Mouse (Mus musculus) limb, embryonic 15.5 days (tissue): Measurements from ENCODE around the gene Thada. TPM values are rescaled to one million over a fixed set of nuclear protein-coding genes. Genes with fewer than 3 reads are reported as not detected.
A peak's percentile ranks its signal among the peaks of the same experiment; 100 is the strongest.

Experiments used
- ATAC-seq: fragments of 200-750 bp; cut with Nextera tagmentation; 2 replicates; pipeline ENCODE4 v1.8.0; 2017; ENCODE audit warnings: low read depth, moderate TSS enrichment; ENCODE audit not compliant: insufficient number of reproducible peaks, low FRiP score, low TSS enrichment
- H3K27ac ChIP-seq: fragments of 300-500 bp; sonication (generic); 2 replicates; pipeline ENCODE4 v1.5.1; 2015; ENCODE audit warnings: moderate library complexity, mild to moderate bottlenecking, inconsistent platforms
- H3K27me3 ChIP-seq: fragments of 300-500 bp; sonication (generic); 2 replicates; pipeline ENCODE4 v1.6.1; 2015; ENCODE audit warnings: inconsistent platforms
- H3K36me3 ChIP-seq: fragments of 300-500 bp; sonication (generic); 2 replicates; pipeline ENCODE4 v1.6.1; 2015; ENCODE audit warnings: inconsistent platforms
- H3K4me1 ChIP-seq: fragments of 300-500 bp; sonication (generic); 2 replicates; pipeline ENCODE4 v1.6.1; 2015; ENCODE audit warnings: inconsistent platforms
- H3K4me2 ChIP-seq: fragments of 300-500 bp; sonication (generic); 2 replicates; pipeline ENCODE4 v1.6.1; 2015; ENCODE audit warnings: mild to moderate bottlenecking, inconsistent platforms
- H3K4me3 ChIP-seq: fragments of 300-500 bp; sonication (generic); 2 replicates; pipeline ENCODE4 v1.5.1; 2015; ENCODE audit warnings: mild to moderate bottlenecking, inconsistent platforms
- H3K9ac ChIP-seq: fragments of 300-500 bp; sonication (generic); 2 replicates; pipeline ENCODE4 v1.6.1; 2015; ENCODE audit warnings: inconsistent platforms
- H3K9me3 ChIP-seq: fragments of 300-500 bp; sonication (generic); 2 replicates; pipeline ENCODE4 v1.6.1; 2016; ENCODE audit warnings: inconsistent platforms
- WGBS: fragments of 180-500 bp; shearing (Covaris S2); methylation state at CpG from one replicate; pipeline ENCODE4 v1.1.7; 2015; 5-methylcytosine and 5-hydroxymethylcytosine counted together
- polyA plus RNA-seq: library from polyadenylated mRNA; unstranded; fragments of >200 nt; fragmentation: Nextera tagmentation; extraction: Ambion mirVana; gene quantifications from 2 replicates; pipeline ENCODE4 v1.2.1, GENCODE M21; 2015

Gene Thada
- polyA plus RNA-seq, 1 experiment from 2014 or later = 7.2 TPM

- Histone ChIP-seq H3K27ac (peak overlapping the region; percentile 88), H3K27me3 (no peaks in the 10 kb centered on the region), H3K36me3 (0 out of 2 replicates have a peak, but pooled peaks cover 6% of the 10 kb centered on the region), H3K9ac (peak overlapping the region; percentile 8; the same call in 1 of the 2 replicates), H3K4me3 (peak overlapping the region; percentile 35), H3K4me2 (peak overlapping the region; percentile 50), H3K4me1 (peaks cover 51% of the 10 kb centered on the region), H3K9me3 (no peaks in the 10 kb centered on the region)
- 2% methylated on average over 12 of the region's 12 CpGs for WGBS
- ATAC-seq = no peak
Observed at GRCm38 (mm10) chr17:84183291-84183781, 282.7 kb downstream of the Thada start.

GRCm38 (mm10) chr17:84182311-84183271 is 283.4 kb downstream of the Thada start:
- no peak for ATAC-seq
- no peaks in the 10 kb centered on the region for H3K27me3 ChIP-seq
- peak overlapping the region; percentile 50 for H3K4me2 ChIP-seq
- H3K4me1 ChIP-seq = peaks cover 51% of the 10 kb centered on the region
- WGBS = 12% methylated on average over 15 of the region's 16 CpGs
- peak overlapping the region; percentile 88 for H3K27ac ChIP-seq
- 0 out of 2 replicates have a peak overlapping the region, but pooled peaks have one; percentile 8 for H3K9ac ChIP-seq
- H3K36me3 ChIP-seq = 0 out of 2 replicates have a peak, but pooled peaks cover 6% of the 10 kb centered on the region
- H3K4me3 ChIP-seq = peak overlapping the region; percentile 35
- no peaks in the 10 kb centered on the region for H3K9me3 ChIP-seq

GRCm38 (mm10) chr17:84181502-84182310 is 284.3 kb downstream of the Thada start:
- 0 out of 2 replicates have a peak overlapping the region, but pooled peaks have one; percentile 50 for H3K4me2 ChIP-seq
- 0 out of 2 replicates have a peak, but pooled peaks cover 6% of the 10 kb centered on the region for H3K36me3 ChIP-seq
- H3K9me3 ChIP-seq = no peaks in the 10 kb centered on the region
- H3K4me1 ChIP-seq = peaks cover 54% of the 10 kb centered on the region
- H3K27me3 ChIP-seq = no peaks in the 10 kb centered on the region
- no peak overlapping the region for H3K9ac ChIP-seq
- no peak overlapping the region for H3K4me3 ChIP-seq
- peak overlapping the region; percentile 88 for H3K27ac ChIP-seq
- WGBS = 61% methylated on average over 18 of the region's 18 CpGs
- ATAC-seq = no peak

GRCm38 (mm10) chr17:84180715-84181501 is 285.1 kb downstream of the Thada start:
- Histone ChIP-seq H3K9me3 (no peaks in the 10 kb centered on the region), H3K27me3 (no peaks in the 10 kb centered on the region), H3K4me2 (0 out of 2 replicates have a peak overlapping the region, but pooled peaks have one; percentile 15), H3K9ac (no peak overlapping the region), H3K36me3 (0 out of 2 replicates have a peak, but pooled peaks cover under 1% of the 10 kb centered on the region), H3K4me3 (no peak overlapping the region), H3K4me1 (peaks cover 54% of the 10 kb centered on the region), H3K27ac (peak overlapping the region; percentile 88)
- peak; percentile 70 for ATAC-seq
- WGBS = 20% methylated on average over 11 of the region's 11 CpGs

- H3K36me3 ChIP-seq = no peaks in the 10 kb centered on the region
- peaks cover 54% of the 10 kb centered on the region for H3K4me1 ChIP-seq
- no peak overlapping the region for H3K4me2 ChIP-seq
- no peaks in the 10 kb centered on the region for H3K9me3 ChIP-seq
- no peak overlapping the region for H3K9ac ChIP-seq
- ATAC-seq = peak; percentile 37; the same call in 1 of the 2 replicates
- peak overlapping the region; percentile 88 for H3K27ac ChIP-seq
- H3K4me3 ChIP-seq = no peak overlapping the region
- H3K27me3 ChIP-seq = no peaks in the 10 kb centered on the region
- 36% methylated on average over 4 of the region's 4 CpGs for WGBS
Observed at GRCm38 (mm10) chr17:84179973-84180365, 286.0 kb downstream of the Thada start.

GRCm38 (mm10) chr17:84179026-84179972 is 286.7 kb downstream of the Thada start:
- Histone ChIP-seq H3K9ac (no peak overlapping the region), H3K27me3 (no peaks in the 10 kb centered on the region), H3K9me3 (no peaks in the 10 kb centered on the region), H3K4me2 (no peak overlapping the region), H3K36me3 (no peaks in the 10 kb centered on the region), H3K4me3 (no peak overlapping the region), H3K4me1 (peaks cover 54% of the 10 kb centered on the region), H3K27ac (peak overlapping the region; percentile 88)
- 84% methylated on average over 17 of the region's 17 CpGs for WGBS
- no peak for ATAC-seq

- Histone ChIP-seq H3K36me3 (no peaks in the 10 kb centered on the region), H3K4me3 (no peak overlapping the region), H3K9ac (no peak overlapping the region), H3K9me3 (no peaks in the 10 kb centered on the region), H3K4me2 (no peak overlapping the region), H3K27me3 (no peaks in the 10 kb centered on the region), H3K27ac (no peak overlapping the region), H3K4me1 (peaks cover 42% of the 10 kb centered on the region)
- no peak for ATAC-seq
- WGBS = 25% methylated on average over 8 of the region's 8 CpGs
Observed at GRCm38 (mm10) chr17:84177481-84177880, 288.5 kb downstream of the Thada start.

GRCm38 (mm10) chr17:84176446-84176845 is 289.6 kb downstream of the Thada start:
- no peaks in the 10 kb centered on the region for H3K27me3 ChIP-seq
- H3K4me3 ChIP-seq = no peak overlapping the region
- H3K4me2 ChIP-seq = no peak overlapping the region
- H3K9me3 ChIP-seq = no peaks in the 10 kb centered on the region
- H3K36me3 ChIP-seq = no peaks in the 10 kb centered on the region
- no peak overlapping the region for H3K9ac ChIP-seq
- no peak for ATAC-seq
- H3K4me1 ChIP-seq = peaks cover 32% of the 10 kb centered on the region
- no peak overlapping the region for H3K27ac ChIP-seq
- 84% methylated on average over 7 of the region's 7 CpGs for WGBS

GRCm38 (mm10) chr17:84175196-84175595 is 290.8 kb downstream of the Thada start:
- H3K9ac ChIP-seq = no peak overlapping the region
- H3K27ac ChIP-seq = no peak overlapping the region
- H3K4me3 ChIP-seq = no peak overlapping the region
- no peak overlapping the region for H3K4me2 ChIP-seq
- ATAC-seq = no peak
- no peaks in the 10 kb centered on the region for H3K36me3 ChIP-seq
- no peaks in the 10 kb centered on the region for H3K27me3 ChIP-seq
- H3K9me3 ChIP-seq = no peaks in the 10 kb centered on the region
- peaks cover 20% of the 10 kb centered on the region for H3K4me1 ChIP-seq
- over 99% methylated on average over 17 of the region's 17 CpGs for WGBS

GRCm38 (mm10) chr17:84167377-84167776 is 298.6 kb downstream of the Thada start:
- H3K27ac ChIP-seq = no peak overlapping the region
- H3K27me3 ChIP-seq = no peaks in the 10 kb centered on the region
- H3K4me1 ChIP-seq = peaks cover 9% of the 10 kb centered on the region
- H3K4me3 ChIP-seq = no peak overlapping the region
- no peaks in the 10 kb centered on the region for H3K9me3 ChIP-seq
- ATAC-seq = no peak
- 81% methylated on average over 4 of the region's 4 CpGs for WGBS
- H3K9ac ChIP-seq = no peak overlapping the region
- H3K4me2 ChIP-seq = no peak overlapping the region
- H3K36me3 ChIP-seq = no peaks in the 10 kb centered on the region
